Mouse (Mus musculus) kidney, embryonic 14.5 days (tissue): ENCODE measurements around the gene Zpbp2. TPM values are rescaled to one million over a fixed set of nuclear protein-coding genes. Genes with fewer than 3 reads are reported as not detected.

Experiments
- ATAC-seq: fragments of 200-750 bp; cut with Nextera tagmentation; 2 replicates; pipeline ENCODE4 v1.8.0; 2017; ENCODE audit warnings: moderate number of reproducible peaks, mild to moderate bottlenecking, moderate TSS enrichment, moderate library complexity; ENCODE audit not compliant: low FRiP score, low TSS enrichment
- H3K27ac ChIP-seq: fragments of 300-500 bp; sonication (generic); 2 replicates; pipeline ENCODE4 v1.5.1; 2014; ENCODE audit warnings: low read depth, mild to moderate bottlenecking, low read length, moderate library complexity, mixed read lengths
- H3K27me3 ChIP-seq: fragments of 300-500 bp; sonication (generic); 2 replicates; pipeline ENCODE4 v1.6.1; 2014; ENCODE audit warnings: mild to moderate bottlenecking, low read length; ENCODE audit not compliant: control insufficient read depth, insufficient read depth
- H3K36me3 ChIP-seq: fragments of 300-500 bp; sonication (generic); 2 replicates; pipeline ENCODE4 v1.6.1; 2014; ENCODE audit warnings: low read length, mixed read lengths; ENCODE audit not compliant: control insufficient read depth, insufficient read depth
- H3K4me1 ChIP-seq: fragments of 300-500 bp; sonication (generic); 2 replicates; pipeline ENCODE4 v1.6.1; 2014; ENCODE audit warnings: low read length, mixed read lengths; ENCODE audit not compliant: control insufficient read depth, insufficient read depth
- H3K4me2 ChIP-seq: fragments of 300-500 bp; sonication (generic); replicated peaks from 2 replicates; pipeline ENCODE4 v1.6.1; 2014; ENCODE audit warnings: low read depth, mild to moderate bottlenecking, low read length
- H3K4me3 ChIP-seq: fragments of 300-500 bp; sonication (generic); 2 replicates; pipeline ENCODE4 v1.5.1; 2014; ENCODE audit warnings: mild to moderate bottlenecking, low read length
- H3K9ac ChIP-seq: fragments of 300-500 bp; sonication (generic); 2 replicates; pipeline ENCODE4 v1.6.1; 2014; ENCODE audit warnings: low read depth, mild to moderate bottlenecking, low read length, moderate library complexity
- H3K9me3 ChIP-seq: fragments of 300-500 bp; sonication (generic); 2 replicates; pipeline ENCODE4 v1.6.1; 2016; ENCODE audit warnings: low read length; ENCODE audit not compliant: control insufficient read depth
- WGBS: fragments of 180-500 bp; shearing (Covaris S2); extraction: QIAGEN DNeasy Blood & Tissue Kit; methylation state at CpG from one replicate; pipeline ENCODE4 v1.1.7; 2014; 5-methylcytosine and 5-hydroxymethylcytosine counted together
- polyA plus RNA-seq: library from polyadenylated mRNA; unstranded; fragments of >200 nt; fragmentation: Nextera tagmentation; extraction: Ambion mirVana; gene quantifications from 2 replicates; pipeline ENCODE4 v1.2.1, GENCODE M21; 2014

Gene Zpbp2
- 0.30 and 0.61 TPM in 2 replicates for polyA plus RNA-seq

DNA sequence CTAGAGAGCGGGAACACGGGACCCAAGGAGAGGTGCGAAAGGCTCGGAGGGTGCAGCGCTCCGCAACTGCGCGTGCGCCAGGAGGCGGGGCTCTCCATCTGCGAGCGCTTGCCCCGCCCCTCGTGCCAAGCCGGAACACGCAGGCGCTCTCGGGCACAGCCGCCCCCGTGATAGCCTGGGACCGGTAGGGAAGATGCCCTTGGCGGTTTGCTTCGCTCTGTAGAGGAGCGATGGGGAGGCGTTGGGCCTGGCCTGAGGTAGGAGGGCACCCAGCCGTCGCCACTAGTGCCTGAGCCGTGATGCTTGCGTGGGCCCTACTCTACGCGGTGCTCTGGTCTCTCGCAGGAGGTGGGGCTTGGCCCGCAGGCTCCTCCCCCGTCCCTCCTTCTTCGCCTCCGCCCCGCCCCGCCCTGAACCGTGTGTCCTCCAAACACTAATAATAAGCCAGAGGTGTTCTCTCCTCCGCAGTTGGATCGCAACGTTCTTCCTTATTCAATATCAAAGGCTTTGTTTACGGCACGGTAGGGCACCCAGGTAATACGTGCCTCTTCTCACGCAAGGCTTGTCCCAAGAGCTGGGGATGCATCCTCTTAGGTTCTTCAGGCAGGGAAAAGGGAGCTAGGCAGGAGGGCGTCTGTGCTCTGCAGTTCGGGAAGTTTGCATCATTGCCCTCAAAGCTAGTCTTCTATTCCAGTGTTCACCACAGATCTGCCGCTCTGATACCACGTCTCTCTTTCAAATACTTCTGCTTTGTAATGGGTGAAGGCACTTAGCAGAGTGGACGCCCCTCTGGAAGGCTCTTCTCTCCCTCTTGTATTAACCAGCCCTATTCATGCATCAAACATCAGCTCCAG, at the start of gene Zpbp2:
Gene Zpbp2 (plus strand): TSS at position 123 of the 854 bp plus-strand sequence.
- H3K36me3 ChIP-seq: no peaks in the 10 kb centered on the region
- peak within 1 kb of the TSS; percentile 78 for H3K4me2 ChIP-seq
- H3K4me3 ChIP-seq: peak within 1 kb of the TSS; percentile 73
- no peaks in the 10 kb centered on the region for H3K9me3 ChIP-seq
- H3K4me1 ChIP-seq: peaks cover 4% of the 10 kb centered on the region; the same call in 1 of the 2 replicates
- peak within 1 kb of the TSS; percentile 61 for H3K9ac ChIP-seq
- H3K27me3 ChIP-seq: peaks cover 29% of the 10 kb centered on the region
- WGBS: 1% methylated on average over 51 of the region's 51 CpGs
- peak within 1 kb of the TSS; percentile 52; the same call in 1 of the 2 replicates for H3K27ac ChIP-seq
- peak; percentile 97 for ATAC-seq

DNA sequence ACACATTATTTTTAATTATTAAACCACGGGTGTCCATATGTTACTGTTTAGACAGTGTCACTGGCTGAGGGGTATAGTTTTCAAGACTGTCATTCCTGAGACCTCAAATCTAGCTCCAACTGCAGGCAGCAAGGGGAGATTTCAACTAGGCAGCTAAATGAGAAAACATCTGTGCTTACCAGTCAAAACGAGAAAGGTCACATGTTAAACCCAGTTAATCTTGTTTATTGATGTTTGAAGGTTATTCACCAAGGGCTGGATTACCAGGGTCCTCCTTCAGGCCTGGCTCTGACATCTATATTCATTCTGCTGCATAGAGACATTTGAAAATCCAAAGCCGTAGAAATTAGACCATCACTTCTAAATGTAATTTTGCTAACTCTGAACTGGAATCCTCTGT, 46.0 kb upstream of the Zpbp2 start:
- H3K4me1 ChIP-seq: no peaks in the 10 kb centered on the region
- WGBS: 38% methylated on average over 3 of the region's 3 CpGs
- no peaks in the 10 kb centered on the region for H3K9me3 ChIP-seq
- H3K27me3 ChIP-seq: no peaks in the 10 kb centered on the region
- H3K4me3 ChIP-seq: no peak overlapping the region
- no peak overlapping the region for H3K4me2 ChIP-seq
- ATAC-seq: no peak
- H3K9ac ChIP-seq: no peak overlapping the region
- H3K27ac ChIP-seq: no peak overlapping the region
- H3K36me3 ChIP-seq: no peaks in the 10 kb centered on the region

DNA sequence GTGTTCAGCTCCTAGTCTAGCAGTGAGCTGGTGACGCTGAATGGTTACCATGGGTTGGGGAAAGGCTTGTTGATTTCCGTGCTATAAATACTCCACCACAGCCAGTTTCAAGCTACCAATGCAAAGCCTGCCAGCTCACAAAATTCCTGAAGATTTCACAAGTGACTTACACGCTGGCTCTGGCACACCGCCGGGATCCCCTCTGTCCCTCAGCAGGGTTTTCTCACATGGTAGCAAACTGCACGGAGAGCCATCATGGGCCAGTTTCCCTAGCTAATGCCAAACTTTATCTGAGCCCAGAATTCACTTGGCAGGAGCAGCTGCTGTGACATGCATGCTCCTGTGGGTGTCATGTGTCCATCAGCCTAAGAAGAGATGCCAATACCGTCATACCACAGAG, 41.5 kb upstream of the Zpbp2 start:
- no peaks in the 10 kb centered on the region for H3K9me3 ChIP-seq
- no peaks in the 10 kb centered on the region for H3K27me3 ChIP-seq
- no peak overlapping the region for H3K9ac ChIP-seq
- no peaks in the 10 kb centered on the region for H3K4me1 ChIP-seq
- no peak for ATAC-seq
- no peaks in the 10 kb centered on the region for H3K36me3 ChIP-seq
- WGBS: 78% methylated on average over 7 of the region's 7 CpGs
- no peak overlapping the region for H3K4me3 ChIP-seq
- no peak overlapping the region for H3K4me2 ChIP-seq
- no peak overlapping the region for H3K27ac ChIP-seq

DNA sequence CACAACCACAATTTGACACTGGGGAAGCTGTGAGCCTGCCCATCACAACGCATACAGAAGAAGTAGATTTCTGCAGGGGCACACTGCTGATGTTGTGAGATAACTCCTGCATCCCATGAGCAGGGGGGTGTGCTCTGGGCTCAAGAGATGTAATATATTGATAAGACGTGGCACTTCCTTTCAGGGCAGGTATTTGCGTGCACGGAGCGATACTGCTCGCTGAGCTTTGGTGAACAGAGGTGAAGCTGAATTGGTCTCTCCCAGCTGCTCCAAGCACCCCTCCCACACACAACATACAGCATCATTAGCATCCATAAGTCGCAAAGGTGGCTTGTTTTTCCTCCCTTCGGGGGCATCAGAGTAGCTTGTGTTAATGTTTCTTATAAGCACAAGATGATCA, 40.8 kb upstream of the Zpbp2 start:
- no peak for ATAC-seq
- Histone ChIP-seq H3K4me1 (no peaks in the 10 kb centered on the region), H3K9me3 (no peaks in the 10 kb centered on the region), H3K4me2 (no peak overlapping the region), H3K9ac (no peak overlapping the region), H3K36me3 (no peaks in the 10 kb centered on the region), H3K4me3 (no peak overlapping the region), H3K27me3 (no peaks in the 10 kb centered on the region), H3K27ac (no peak overlapping the region)
- WGBS: 56% methylated on average over 8 of the region's 8 CpGs

DNA sequence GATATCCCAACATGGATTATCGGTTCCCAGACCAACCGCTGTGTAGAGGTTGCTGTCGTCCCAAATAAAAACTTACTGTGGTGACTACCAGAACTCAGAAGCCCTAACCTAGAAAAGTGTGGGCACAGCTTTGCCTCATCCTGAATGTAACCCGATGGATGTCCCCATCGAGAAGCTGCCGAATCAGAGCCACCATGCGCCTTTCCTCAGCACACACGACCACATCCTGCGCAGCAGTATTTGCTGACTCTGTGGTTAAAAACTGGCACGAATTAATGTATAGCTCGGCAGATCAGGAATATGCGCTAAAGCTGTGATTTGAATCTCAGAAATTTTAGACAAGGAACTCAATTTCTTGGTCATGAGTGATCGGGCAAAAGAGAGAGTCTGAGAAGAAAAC, 38.0 kb upstream of the Zpbp2 start:
- Histone ChIP-seq H3K4me2 (no peak overlapping the region), H3K27ac (no peak overlapping the region), H3K4me1 (peaks cover 5% of the 10 kb centered on the region; the same call in 1 of the 2 replicates), H3K9me3 (no peaks in the 10 kb centered on the region), H3K9ac (no peak overlapping the region), H3K36me3 (no peaks in the 10 kb centered on the region), H3K4me3 (no peak overlapping the region), H3K27me3 (no peaks in the 10 kb centered on the region)
- ATAC-seq: no peak
- WGBS: 94% methylated on average over 13 of the region's 13 CpGs

DNA sequence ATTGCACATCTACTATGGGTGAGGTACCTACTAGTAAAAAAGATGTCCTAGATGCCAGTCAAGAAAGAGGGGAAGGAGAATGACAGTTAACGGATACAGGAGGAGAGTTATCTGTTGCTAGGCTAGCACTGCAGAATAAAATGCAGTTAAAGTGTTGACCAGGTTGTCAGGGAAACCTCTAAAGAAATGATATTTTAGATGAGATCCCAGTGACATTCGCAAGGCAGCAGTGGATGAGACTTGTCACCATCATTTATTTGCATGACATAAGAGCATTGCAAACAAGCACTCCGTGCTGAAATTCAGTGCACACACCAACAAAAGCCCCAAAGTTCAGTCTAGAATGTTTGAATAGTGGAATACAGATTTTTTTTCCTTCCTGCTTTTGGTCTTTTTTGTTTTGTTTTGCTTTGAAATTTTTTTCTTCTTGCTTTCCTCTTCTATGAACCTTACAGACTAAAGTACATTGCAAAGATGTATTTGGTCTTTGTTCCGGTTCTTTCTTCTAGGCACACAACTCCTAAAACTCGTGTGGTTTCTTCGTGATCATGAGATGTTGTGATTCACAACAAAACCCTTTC, 37.5 kb upstream of the Zpbp2 start:
- Histone ChIP-seq H3K27ac (no peak overlapping the region), H3K9me3 (no peaks in the 10 kb centered on the region), H3K36me3 (no peaks in the 10 kb centered on the region), H3K4me3 (no peak overlapping the region), H3K9ac (no peak overlapping the region), H3K27me3 (no peaks in the 10 kb centered on the region), H3K4me2 (no peak overlapping the region), H3K4me1 (peaks cover 5% of the 10 kb centered on the region; the same call in 1 of the 2 replicates)
- ATAC-seq: no peak
- WGBS: 78% methylated on average over 6 of the region's 6 CpGs

DNA sequence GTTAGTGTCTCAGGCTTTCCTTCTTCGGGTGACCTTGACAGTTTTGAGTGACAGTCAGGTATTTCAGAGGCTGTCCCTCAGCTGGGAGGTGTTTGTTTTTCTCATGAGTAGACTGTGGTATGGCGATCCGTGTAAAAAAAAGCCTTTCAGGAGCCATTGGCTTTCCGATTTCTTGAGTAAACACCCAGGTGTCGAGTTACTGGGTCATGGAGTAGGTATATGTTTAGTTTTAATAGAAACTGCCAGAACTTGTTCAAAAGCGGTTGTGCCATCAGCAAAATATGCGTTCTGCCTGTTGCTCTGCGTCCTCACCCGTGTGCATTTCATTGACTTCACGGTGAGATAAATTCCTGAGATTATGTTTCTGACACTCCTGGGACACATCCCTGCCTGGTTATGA, 30.4 kb upstream of the Zpbp2 start:
- no peak overlapping the region for H3K9ac ChIP-seq
- 25% methylated on average over 10 of the region's 10 CpGs for WGBS
- no peaks in the 10 kb centered on the region for H3K27me3 ChIP-seq
- no peaks in the 10 kb centered on the region for H3K36me3 ChIP-seq
- no peak overlapping the region for H3K4me2 ChIP-seq
- no peak for ATAC-seq
- H3K9me3 ChIP-seq: no peaks in the 10 kb centered on the region
- no peak overlapping the region for H3K27ac ChIP-seq
- H3K4me3 ChIP-seq: no peak overlapping the region
- peaks cover 3% of the 10 kb centered on the region; the same call in 1 of the 2 replicates for H3K4me1 ChIP-seq

- WGBS: 61% methylated on average over 4 of the region's 4 CpGs
- no peaks in the 10 kb centered on the region for H3K36me3 ChIP-seq
- ATAC-seq: no peak
- H3K9ac ChIP-seq: no peak overlapping the region
- no peak overlapping the region for H3K27ac ChIP-seq
- no peaks in the 10 kb centered on the region for H3K27me3 ChIP-seq
- H3K9me3 ChIP-seq: no peaks in the 10 kb centered on the region
- no peaks in the 10 kb centered on the region for H3K4me1 ChIP-seq
- no peak overlapping the region for H3K4me3 ChIP-seq
- no peak overlapping the region for H3K4me2 ChIP-seq
Observed at GRCm38 (mm10) chr11:98525140-98525539, 25.8 kb upstream of the Zpbp2 start.

- no peaks in the 10 kb centered on the region for H3K4me1 ChIP-seq
- H3K4me3 ChIP-seq: no peak overlapping the region
- 78% methylated on average over 10 of the region's 10 CpGs for WGBS
- H3K36me3 ChIP-seq: no peaks in the 10 kb centered on the region
- no peak overlapping the region for H3K27ac ChIP-seq
- H3K9ac ChIP-seq: no peak overlapping the region
- H3K27me3 ChIP-seq: no peaks in the 10 kb centered on the region
- H3K9me3 ChIP-seq: no peaks in the 10 kb centered on the region
- H3K4me2 ChIP-seq: no peak overlapping the region
- no peak for ATAC-seq
Observed at GRCm38 (mm10) chr11:98526824-98527461, 24.0 kb upstream of the Zpbp2 start.
